Mouse (Mus musculus): Measurements from ENCODE around the gene Lrrc49.

Lrrc49 gene

DNA sequence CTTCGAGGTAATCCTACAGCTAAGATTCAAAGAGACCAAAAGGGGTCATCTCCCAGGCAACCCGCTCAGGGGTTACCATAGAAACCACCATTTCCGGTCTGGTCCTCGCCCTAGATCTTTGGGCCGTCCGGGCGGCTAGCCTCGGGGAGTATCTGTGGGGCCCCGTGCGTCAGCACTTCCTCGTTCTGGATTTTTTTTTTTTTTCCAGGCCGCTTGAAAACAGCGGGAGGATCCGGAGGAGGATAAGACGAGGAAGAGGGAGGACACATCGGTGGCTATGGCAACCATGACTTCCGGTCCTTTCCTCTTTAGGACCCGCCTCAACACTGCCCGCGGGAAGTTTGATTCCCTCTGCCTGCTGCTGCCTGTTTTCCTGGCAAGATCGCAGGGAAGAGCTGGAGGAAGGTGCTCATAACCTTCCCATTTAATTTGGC lies at the start of gene Lrrc49:
TSS of gene Lrrc49 (minus strand) at position 268 of the 434 bp plus-strand sequence.
- peak; percentile 57 for DNase-seq (ENCODE audit: low read depth, low spot score)

DNA sequence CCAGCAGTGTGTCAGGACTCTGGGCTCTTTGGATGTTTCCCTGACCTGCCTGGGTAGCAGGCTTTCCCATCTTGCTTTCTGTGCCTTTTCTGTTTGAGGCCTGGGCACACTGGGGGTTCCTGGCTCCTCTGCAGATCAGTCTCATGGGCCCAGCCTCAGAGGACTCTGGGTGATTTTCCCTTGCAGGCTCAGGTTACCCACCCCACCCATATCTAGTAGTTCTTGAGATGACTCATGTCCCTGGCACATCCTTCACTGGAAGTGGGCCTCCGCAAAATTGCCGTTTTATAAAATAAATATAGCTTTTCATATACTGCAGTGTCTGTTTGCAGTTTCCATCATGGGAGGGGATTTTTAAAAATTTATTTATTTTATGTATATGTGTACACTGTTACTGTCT lies 46.4 kb upstream of the Lrrc49 start:
- no peak for DNase-seq (ENCODE audit: low read depth, low spot score)

DNA sequence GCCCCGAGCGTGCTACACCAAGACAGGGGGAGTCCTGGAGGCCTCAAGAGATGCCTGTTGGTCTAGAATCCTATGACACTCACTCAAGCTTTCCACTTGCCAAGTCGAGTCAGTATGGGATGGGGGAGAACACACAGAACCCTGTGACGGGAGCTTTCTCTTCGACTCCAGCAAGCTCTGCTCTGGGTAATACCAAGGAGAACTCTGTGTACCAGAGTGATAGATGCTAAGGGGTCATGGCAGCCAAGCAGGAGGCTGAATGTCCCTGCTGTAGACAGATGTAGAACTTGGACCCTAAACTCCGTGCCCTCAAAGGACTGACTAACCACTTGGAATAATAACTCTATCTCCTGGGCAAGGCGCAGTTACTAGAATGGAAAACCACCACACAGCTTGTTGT lies 37.0 kb upstream of the Lrrc49 start:
- no peak for DNase-seq (ENCODE audit: low read depth, low spot score)

DNA sequence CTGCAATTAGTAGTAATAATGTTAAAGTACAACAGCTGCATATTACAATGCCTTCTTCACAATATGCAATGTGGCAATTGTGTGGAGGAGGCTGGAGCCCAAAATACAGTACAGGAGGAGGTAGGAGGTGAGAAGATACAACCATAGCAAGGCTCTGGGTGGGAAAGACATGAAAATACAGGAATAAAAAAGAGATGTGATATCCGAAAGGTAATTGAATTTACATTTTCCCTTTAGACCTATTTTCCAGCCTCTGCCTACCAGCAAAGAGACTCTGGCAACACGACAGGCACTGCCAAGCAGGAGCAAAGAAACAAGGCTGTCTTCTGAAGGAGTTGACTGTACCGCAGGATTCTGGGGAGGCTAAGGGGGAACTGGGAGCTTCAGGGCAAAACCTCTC lies 31.7 kb upstream of the Lrrc49 start:
- no peak for DNase-seq (ENCODE audit: low read depth, low spot score)

DNA sequence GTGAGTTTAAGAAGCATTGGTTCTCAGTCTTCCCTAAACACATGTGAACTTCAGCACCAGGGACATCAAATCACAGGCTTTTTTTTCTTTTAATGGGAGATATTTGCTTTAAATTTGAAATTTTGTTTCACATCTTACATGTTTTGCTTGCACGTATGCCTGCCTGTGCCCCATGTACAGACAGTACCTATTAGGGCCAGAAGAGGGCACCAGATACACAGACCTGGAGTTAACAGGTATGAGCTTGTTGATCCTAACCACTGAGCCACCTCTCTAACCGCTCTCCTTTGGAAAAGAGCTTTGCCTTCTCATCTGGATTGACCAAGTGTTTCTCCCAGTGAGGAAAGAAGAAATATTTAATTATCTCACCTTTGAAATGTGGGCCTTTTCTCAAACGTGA lies 30.3 kb upstream of the Lrrc49 start:
- peak; percentile 3 for DNase-seq (ENCODE audit: low read depth, low spot score)

DNA sequence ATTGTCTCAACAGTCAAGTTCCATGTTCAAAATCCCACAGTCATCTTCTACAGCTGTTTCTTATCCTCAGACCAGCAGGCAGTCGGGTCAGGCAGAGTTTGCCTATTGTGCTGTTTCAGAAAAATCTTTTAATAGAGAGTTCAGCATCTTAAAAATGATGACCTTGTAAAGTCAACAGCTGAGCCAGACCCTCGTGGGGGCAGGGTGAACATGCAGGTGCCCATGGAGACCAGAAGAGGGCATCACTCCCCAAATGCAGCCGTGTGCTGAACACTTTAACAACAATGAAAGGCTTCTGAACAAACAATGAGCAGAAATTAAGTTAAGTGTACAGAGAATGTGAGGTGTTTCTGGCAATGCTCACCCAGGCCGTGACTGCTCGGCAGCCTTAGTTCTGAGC lies 27.9 kb upstream of the Lrrc49 start:
- DNase-seq (ENCODE audit: low read depth, low spot score): no peak

DNA sequence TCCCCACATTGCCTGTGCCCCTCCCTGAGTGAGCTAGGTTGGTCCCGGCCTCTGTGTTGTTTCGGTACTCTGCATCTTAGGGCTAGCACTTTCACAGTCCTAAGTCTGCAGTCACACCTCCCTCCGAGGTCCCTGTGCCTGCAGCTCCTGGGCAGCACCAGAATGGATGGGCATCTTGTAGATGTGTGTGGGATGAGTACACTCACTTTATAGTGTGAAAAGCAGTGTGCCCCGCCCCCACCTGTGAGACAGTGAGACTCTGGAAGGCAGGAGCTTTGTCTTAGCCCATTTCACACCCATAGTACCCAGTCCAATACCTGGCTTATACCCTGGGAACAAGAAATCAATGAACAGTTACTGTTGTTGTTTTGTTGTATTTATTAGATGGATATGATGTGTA lies 27.3 kb upstream of the Lrrc49 start:
- DNase-seq (ENCODE audit: low read depth, low spot score): no peak

DNA sequence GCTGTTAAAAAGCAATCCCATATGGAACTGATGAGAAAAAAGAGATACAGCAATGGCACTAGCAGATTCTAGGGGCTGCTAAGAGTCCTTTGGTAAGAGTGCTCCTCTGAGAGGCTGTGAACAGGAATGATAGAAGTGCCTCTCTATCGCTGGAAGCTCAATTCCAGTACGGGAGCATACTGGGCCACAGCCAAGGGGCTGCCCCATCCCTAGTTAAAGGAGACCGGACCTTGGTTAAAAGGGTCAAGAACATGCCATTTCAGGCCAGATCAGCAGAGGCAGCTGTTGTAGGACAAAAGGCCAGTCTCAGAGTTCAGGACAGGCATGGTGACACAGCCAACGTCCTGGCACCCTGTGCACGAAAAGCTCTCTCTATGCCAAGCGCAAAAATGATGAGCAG lies 26.2 kb upstream of the Lrrc49 start:
- no peak for DNase-seq (ENCODE audit: low read depth, low spot score)

DNA sequence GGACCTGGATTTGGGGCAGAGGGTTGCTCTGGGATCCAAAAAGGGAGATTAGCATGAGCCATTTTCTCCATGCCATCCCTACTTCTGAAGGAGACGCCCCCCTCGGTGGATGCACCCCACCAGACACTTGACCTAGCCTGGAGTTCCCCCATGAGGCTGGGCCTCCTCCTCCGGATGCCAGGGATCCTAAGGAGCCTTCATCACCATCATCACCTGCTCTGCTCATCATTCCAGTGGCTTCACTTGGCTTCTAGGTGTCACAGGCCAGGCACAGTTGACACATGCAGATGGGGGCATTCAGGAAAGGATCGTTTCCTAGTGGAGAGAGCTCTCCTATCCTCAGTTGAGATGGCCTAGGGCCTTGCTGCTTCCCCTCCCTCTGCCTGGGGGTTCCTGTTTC lies 25.7 kb upstream of the Lrrc49 start:
- no peak for DNase-seq (ENCODE audit: low read depth, low spot score)

DNA sequence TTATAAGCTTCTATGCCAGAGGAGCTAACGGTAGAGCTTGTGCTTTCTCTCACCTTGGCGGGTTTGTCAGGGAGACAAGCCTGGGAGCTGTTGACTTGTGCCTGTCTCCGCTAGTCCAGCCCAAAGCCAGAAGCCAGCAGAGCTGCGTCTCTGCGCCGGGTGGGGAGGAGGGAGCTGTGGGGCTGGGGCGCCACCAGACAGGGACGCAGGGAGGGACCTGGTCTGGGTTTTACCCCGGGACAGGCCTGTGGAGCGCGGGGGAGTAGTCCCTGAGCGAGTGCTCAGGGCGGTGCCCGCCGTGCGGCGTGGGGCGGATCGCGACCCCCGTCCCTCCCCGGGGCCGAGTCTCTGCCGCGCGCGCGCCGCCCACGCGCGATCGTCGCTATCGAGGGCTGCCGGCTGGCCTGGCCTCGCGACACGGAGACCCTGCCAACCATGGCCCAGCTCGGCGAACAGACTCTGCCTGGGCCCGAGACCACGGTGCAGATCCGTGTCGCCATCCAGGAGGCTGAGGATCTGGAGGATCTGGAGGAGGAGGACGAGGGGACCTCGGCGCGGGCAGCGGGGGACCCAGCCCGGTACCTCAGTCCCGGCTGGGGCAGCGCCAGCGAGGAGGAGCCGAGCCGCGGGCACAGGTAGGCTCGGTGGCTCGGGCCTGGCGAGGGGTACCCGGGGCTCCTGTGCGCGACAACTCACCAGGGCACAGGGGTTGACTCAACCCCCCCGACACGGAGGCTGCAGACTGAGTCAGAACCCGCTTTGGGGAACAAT lies 25.0 kb upstream of the Lrrc49 start, which contains the start of gene Larp6:
TSS of gene Larp6 (plus strand) at position 219 of the 771 bp plus-strand sequence.
- DNase-seq (ENCODE audit: low read depth, low spot score): no peak

DNA sequence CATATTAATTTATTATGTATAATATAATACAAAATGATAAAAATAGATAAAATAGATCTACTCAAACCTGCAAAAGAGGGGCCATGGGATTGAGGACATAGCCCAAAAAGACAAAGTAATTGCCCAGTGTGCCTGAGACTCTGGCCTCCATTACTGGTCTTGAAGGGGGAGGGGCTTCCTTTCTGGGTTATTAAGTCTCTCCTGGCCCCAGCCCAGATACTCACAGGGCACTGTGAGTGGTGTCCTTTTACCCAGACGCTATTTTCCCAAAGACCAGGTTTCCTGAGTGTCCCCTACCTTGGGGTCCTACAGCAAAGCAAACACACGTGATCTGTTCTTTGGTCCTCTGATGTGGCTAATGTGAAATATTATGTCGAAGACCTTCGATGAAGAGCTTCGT lies 24.1 kb upstream of the Lrrc49 start:
- no peak for DNase-seq (ENCODE audit: low read depth, low spot score)

DNA sequence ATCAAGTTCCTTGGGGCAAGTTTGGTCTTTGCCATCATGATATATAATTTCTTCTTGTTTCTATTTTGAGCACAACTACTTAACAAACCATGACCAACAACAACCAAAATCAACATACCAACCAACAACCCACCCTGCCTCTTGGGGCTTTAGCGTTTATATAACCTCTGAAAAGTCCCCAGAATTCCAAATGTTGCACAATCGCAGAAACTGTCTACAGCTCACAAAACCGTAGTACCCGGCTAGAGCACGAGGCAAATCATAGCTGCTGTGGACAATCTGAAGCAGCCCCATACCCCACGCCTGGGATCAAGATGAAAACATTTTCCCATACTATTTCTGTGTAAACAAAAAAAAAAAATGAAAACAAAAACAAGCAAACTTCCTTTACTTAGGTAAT lies 21.8 kb upstream of the Lrrc49 start:
- DNase-seq (ENCODE audit: low read depth, low spot score): no peak

DNA sequence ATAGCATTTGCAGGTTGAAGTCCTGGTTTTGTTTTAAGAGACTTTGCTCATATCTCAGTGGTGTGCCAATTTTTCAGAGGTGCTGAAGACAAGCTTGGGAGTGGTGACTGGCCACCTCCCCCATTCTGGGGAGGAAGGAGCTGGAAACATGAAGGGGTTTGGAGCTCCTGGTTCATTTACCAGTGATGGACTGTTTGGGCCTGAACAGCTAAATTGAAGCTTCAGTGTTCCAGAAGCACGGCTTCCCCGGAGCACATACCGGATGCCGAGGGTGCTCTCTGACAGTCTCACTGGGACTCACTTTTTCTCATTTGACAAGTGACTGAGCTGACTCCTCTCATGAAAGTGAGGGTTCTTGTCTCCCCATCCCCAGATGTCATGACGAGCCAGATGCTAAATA lies 20.6 kb upstream of the Lrrc49 start:
- no peak for DNase-seq (ENCODE audit: low read depth, low spot score)

DNA sequence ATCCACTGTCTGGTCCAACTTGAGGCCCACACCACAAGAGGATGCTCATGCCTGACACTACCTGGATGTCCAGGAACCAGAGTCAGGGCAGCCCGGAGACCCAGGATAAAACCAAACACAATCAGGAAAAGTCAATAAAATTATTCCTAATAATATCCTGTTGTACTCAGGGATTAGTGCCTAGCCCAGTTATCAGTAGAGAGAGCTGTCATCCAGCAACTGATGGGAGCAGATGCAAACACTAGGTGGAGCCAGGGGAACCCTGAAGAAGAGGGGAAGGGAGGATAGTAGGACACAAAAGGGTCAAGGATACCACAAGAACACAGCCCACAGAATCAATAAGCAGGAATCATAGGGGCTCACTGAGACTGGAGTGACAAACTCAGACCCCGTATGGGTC lies 19.6 kb upstream of the Lrrc49 start:
- DNase-seq (ENCODE audit: low read depth, low spot score): no peak

DNA sequence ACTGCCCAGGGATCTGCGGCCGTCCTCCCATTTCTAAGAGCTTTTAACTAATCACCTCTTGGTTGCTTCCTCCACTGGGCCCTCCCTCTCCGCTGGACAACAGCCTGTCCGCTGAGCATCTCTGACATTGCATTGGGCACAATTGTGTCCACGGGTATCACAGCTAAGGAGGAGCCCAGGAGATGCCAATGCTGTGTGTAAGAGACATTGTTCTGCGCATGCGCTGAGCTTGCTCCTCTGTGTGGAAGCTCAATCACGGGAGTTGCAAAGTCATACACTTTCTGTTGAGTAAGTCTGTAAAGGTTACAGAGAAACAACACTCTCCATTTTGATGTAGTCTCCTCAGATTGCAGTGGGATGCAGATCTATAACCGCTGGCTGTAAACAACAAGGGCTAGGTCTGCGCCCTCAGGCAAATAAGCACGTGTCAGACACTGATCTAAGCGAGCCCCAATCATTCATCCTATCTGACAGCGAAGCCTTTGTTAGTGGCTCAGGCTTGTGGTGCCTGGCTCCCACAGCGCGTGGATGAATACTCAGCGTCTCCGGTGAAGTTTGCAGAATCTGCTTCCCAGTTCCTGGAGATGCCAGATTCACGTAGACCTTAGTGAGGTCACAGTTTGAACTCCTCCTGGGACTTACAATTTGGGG lies 11.7 kb upstream of the Lrrc49 start:
- no peak for DNase-seq (ENCODE audit: low read depth, low spot score)

DNA sequence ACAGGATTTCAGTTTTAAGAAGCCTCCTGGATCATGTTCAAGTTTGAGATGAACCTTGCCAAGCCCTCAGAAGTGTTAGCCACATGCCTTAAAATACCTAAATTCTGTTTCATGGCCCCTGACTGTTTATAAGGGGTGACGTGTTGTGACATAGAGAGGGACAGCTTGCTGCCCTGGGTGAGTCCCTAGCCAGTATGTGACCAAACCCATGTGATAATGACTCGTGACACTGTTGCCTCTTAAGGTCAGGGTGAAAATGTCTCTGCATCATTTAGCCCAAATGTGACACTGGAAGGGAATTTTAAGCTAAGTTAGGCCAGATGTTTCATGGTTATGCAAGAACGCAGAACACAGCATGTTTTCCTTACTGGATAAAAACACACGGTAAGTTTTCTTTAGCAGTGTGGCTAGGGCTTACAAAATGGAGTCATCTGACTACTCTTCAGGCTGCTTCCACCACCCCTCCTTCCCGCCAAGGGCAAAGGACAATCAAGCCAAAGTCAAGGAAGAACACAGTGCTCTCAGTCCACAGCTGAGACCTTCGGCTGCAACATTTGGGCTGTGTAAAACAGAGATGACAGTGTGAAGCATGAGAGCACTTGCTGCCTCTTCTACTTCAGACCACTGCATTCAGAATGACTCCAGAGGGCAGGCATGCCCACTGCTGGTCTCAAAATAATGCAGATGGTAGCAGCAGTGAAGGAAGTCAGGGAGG lies 8.5 kb upstream of the Lrrc49 start:
- no peak for DNase-seq (ENCODE audit: low read depth, low spot score)

DNA sequence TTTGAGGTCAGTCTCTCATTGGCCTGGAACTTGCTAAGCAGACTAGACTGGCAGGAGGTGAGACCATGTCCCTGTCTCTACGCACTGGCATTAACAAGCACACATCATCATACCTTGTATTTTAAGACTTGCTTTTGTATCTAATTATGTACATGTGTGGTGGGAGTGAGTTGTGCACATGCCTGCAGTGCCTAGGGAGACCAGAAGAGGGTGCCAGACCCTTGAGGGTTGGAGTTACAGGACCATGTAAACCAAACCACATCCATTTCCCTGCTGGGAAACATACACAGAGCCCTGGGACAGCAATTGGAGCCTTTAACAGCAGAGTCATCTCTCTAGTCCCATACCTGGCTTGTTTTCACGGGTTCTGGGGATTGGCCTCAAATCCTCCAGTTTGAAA lies 6.0 kb upstream of the Lrrc49 start:
- DNase-seq (ENCODE audit: low read depth, low spot score): no peak

DNA sequence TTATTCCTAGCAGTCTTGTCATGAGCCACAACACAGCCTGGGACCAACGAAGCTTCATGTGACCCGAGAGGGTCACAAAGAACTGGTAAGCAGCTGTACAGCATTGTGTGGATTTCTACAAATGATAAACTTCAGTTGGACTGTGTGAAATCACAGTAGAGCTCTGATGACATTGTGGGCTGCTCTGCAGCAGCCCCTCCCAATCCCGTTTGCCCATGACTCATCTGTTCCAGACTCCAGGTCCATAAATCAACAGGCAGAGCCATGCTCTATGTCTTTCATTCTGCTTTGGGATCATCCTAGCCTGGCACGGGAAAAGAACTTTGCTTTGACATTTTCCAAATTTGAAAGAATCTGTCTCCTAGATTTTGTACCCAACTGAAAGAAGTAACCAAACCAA lies 4.7 kb upstream of the Lrrc49 start:
- DNase-seq (ENCODE audit: low read depth, low spot score): no peak

DNA sequence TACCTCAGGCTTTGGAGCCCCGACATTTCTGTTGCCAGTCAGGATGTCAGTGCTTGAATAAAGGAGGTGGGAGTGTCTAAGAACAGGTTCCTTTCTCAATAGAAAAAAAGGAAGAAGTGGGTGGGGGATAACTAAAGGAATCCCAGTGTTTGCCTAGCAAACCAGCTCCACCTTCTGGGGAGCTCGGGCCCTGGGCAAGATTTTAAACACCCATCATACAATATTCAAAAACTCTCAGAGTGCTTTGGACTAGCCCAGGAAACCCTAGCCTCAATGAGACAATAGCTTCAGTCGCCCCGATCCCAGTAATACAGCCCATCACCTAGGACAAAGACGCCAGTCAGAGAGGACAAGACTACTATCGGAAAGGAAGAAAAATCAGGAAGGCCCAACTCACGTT lies 543 bp downstream of the Lrrc49 start:
- no peak for DNase-seq (ENCODE audit: low read depth, low spot score)

DNA sequence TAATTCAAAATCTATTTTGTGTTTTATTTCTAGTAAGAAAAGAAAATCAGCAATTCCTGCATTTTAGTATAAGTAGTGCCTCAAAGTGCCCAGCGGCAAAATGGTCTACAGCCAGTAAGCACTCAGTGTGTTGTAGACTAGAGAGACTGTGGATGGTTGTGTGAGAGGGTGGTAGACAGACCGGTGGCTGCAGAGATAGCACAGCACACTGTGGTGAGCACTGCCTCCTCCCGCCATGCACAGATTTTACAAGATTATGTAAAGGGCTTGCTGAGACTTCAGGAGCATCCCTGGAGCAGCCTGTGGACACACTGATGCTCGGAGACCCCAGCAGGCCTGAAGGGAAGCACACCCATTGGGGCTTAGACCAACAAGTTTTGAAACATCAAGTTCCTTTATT lies 5.2 kb downstream of the Lrrc49 start:
- no peak for DNase-seq (ENCODE audit: low read depth, low spot score)

DNA sequence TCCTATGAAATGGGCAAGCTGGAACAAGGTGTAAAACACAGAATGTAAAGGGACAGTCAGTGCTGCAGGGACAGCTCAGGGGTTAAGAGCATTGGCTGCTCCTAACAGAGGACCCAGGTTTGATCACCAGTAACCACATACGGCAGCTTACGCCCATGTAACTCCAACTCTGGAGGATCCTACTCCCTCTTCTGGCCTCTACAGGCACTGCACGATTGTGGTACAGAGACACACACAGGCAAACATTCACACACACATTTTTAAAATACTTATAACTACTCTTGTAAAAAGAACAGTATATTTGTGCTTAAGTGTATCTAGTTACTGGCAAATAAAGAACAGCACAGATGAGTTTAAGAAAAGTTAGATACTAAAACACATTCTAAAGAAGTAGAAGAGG lies 7.0 kb downstream of the Lrrc49 start:
- DNase-seq (ENCODE audit: low read depth, low spot score): no peak

DNA sequence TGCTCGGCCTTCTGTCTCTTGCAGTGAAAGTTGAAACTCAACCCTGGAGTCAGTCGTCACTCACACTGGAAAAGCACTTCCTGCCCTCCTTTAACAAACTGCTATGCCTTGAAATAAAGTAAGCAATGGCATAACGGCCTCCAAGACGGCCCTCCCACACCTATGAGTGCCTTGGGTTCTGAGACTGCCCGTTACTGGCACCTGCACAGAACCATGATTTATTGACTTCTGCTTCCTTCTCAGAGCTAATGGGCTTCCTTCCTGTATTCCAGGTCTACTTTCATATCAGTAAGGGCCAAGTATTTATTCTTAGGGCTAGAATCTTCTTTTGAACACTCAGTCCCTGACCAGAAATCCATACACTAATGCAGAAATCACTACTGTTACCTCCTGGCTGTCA lies 9.0 kb downstream of the Lrrc49 start:
- no peak for DNase-seq (ENCODE audit: low read depth, low spot score)

DNA sequence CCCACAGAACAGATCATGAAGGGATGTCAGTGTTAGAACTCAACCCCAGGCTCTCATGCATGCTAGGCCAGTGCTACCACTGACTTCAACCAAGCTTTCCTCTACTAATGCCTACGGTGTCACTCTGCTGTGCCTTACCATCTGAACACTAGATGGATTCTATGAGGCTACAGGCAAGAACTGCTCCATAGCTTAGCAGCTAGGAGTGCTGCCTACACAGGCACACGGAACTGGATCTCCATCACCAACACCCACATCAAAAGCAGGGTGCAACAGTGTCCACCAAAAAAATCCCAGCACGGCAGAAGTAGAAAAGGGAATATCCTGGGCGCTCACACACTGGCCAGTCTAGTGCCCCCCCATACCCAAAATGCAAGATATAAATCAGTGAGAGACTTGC lies 11.5 kb downstream of the Lrrc49 start:
- no peak for DNase-seq (ENCODE audit: low read depth, low spot score)
